Mouse (Mus musculus) heart, embryonic 14.5 days (tissue): ENCODE data around the gene Decr2. TPM values are rescaled to one million over a fixed set of nuclear protein-coding genes. Genes with fewer than 3 reads are reported as not detected.
"Not testable (repeated sequence)": the region's sequence is repeated elsewhere in the genome, so short reads cannot be mapped to it uniquely, and the experiment has no call there.

Experiments used
- ATAC-seq: fragments of 200-750 bp; cut with Nextera tagmentation; 2 replicates; pipeline ENCODE4 v1.8.0; 2017; ENCODE audit warnings: low read depth, moderate TSS enrichment; ENCODE audit not compliant: insufficient number of reproducible peaks, insufficient read depth, low FRiP score
- H3K27ac ChIP-seq, 2 experiments: fragments of 200-500 bp in 1 of 2; fragments of 300-500 bp in 1 of 2; sonication (generic) in 1 of 2; replicated peaks in 1 of 2; 2 replicates each; pipeline ENCODE4 v1.5.1; 2012 to 2014; ENCODE audit warnings: low read depth in 2 of 2, low read length in 2 of 2, control low read depth in 1 of 2, mild to moderate bottlenecking in 1 of 2, mixed read lengths in 1 of 2; ENCODE audit not compliant: control insufficient read depth in 1 of 2, insufficient read depth in 1 of 2
- H3K27me3 ChIP-seq: fragments of 300-500 bp; sonication (generic); 2 replicates; pipeline ENCODE4 v1.6.1; 2014; ENCODE audit warnings: mild to moderate bottlenecking, low read length, control low read depth; ENCODE audit not compliant: control insufficient read depth, insufficient read depth
- H3K36me3 ChIP-seq: fragments of 300-500 bp; sonication (generic); 2 replicates; pipeline ENCODE4 v1.6.1; 2014; ENCODE audit warnings: mild to moderate bottlenecking, control low read depth, low read length, mixed read lengths; ENCODE audit not compliant: control insufficient read depth, insufficient read depth
- H3K4me1 ChIP-seq, 2 experiments: fragments of 200-500 bp in 1 of 2; fragments of 300-500 bp in 1 of 2; sonication (generic) in 1 of 2; 2 replicates each; pipeline ENCODE4 v1.6.1; 2012 to 2014; ENCODE audit warnings: low read length in 2 of 2, control low read depth in 1 of 2, mixed read lengths in 1 of 2; ENCODE audit not compliant: control insufficient read depth in 2 of 2, insufficient read depth in 2 of 2
- H3K4me2 ChIP-seq: fragments of 300-500 bp; sonication (generic); 2 replicates; pipeline ENCODE4 v1.6.1; 2014; ENCODE audit warnings: mild to moderate bottlenecking, low read length
- H3K4me3 ChIP-seq, 2 experiments: fragments of 200-500 bp in 1 of 2; fragments of 300-500 bp in 1 of 2; sonication (generic) in 1 of 2; 2 replicates each; pipeline ENCODE4 v1.5.1; 2012 to 2014; ENCODE audit warnings: low read length in 2 of 2, mild to moderate bottlenecking in 2 of 2, control low read depth in 1 of 2, low read depth in 1 of 2, moderate library complexity in 1 of 2; ENCODE audit not compliant: control insufficient read depth in 1 of 2, insufficient read depth in 1 of 2
- H3K9ac ChIP-seq: fragments of 300-500 bp; sonication (generic); 2 replicates; pipeline ENCODE4 v1.6.1; 2014; ENCODE audit warnings: mild to moderate bottlenecking, low read length
- H3K9me3 ChIP-seq: fragments of 300-500 bp; sonication (generic); 2 replicates; pipeline ENCODE4 v1.6.1; 2016; ENCODE audit warnings: low read length, control low read depth; ENCODE audit not compliant: control insufficient read depth
- WGBS: fragments of 180-500 bp; shearing (Covaris S2); extraction: QIAGEN DNeasy Blood & Tissue Kit; methylation state at CpG from one replicate; pipeline ENCODE4 v1.1.7; 2014; 5-methylcytosine and 5-hydroxymethylcytosine counted together
- polyA plus RNA-seq: library from polyadenylated mRNA; unstranded; fragments of >200 nt; fragmentation: Nextera tagmentation; extraction: Ambion mirVana; gene quantifications from 2 replicates; pipeline ENCODE4 v1.2.1, GENCODE M21; 2014

Gene Decr2
- polyA plus RNA-seq, 1 experiment from 2014 or later: 39.5 TPM

DNA sequence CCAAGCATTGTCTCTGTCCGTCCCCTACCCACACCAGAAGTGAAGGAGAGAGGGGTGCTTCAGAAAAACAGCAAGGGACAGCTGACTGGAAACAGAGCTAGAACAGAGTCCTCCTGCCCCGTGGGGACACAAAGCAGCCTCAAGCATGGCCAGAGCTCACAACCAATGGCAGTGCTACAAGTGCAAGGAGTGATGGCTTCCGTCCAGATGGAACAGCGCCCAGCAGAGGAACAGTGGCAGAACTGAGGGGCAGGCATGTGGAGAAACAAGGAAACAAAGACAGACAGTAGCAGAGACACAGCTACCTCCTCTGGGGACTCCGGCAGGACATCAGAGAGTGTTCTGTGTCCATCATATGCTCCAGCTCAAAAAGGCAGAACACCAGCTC, 46.9 kb downstream of the Decr2 start:
- Histone ChIP-seq H3K27me3 (no peaks in the 10 kb centered on the region), H3K4me1 (peaks cover 18 to 41% of the 10 kb centered on the region in 2 experiments), H3K9ac (peak overlapping the region; percentile 65), H3K9me3 (no peaks in the 10 kb centered on the region), H3K4me2 (peak overlapping the region; percentile 52), H3K27ac (peak overlapping the region; percentile 89 to 96), H3K36me3 (no peaks in the 10 kb centered on the region), H3K4me3 (0 out of 4 replicates have a peak overlapping the region, but pooled peaks of 1 of the 2 experiments have one; percentile 13)
- ATAC-seq: peak; percentile 75
- 17% methylated on average over 5 of the region's 5 CpGs for WGBS

DNA sequence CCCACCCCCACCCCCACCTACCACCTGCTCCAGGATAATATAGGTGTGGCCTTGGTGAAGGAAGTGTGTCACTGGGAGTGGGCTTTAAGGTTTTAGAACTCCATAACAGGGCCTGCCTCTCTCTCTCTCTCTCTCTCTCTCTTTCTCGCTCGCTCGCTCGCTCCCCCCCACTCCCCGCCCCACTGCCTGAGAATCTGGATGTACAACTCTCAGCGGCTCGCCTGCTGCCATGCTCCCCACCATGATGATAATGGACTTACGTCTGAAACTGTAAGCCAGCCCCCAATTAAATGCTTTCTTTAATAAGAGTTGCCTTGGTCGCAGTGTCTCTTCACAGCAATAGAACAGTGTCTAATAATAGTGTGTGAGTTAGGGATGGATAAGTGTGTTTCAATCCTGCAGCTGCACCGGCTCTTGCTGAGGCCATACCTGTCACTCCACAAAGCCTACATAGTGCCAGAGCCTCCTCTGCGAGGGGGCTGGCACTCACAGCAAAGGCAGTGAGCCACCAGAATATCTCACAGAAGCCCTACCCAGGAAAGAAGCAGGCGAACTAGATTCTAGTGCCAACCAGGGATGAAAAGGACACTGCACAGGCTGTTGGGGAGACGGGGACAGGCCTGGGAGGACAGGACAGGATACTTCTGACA, 47.4 kb downstream of the Decr2 start:
- Histone ChIP-seq H3K4me3 (0 out of 4 replicates have a peak overlapping the region, but pooled peaks of 1 of the 2 experiments have one; percentile 13), H3K4me1 (peaks cover 17 to 41% of the 10 kb centered on the region in 2 experiments), H3K27ac (peak overlapping the region; percentile 89 to 96), H3K4me2 (peak overlapping the region; percentile 52), H3K9me3 (no peaks in the 10 kb centered on the region), H3K9ac (peak overlapping the region; percentile 65), H3K36me3 (no peaks in the 10 kb centered on the region), H3K27me3 (no peaks in the 10 kb centered on the region)
- 40% methylated on average over 12 of the region's 13 CpGs for WGBS
- peak; percentile 22; the same call in 1 of the 2 replicates for ATAC-seq

DNA sequence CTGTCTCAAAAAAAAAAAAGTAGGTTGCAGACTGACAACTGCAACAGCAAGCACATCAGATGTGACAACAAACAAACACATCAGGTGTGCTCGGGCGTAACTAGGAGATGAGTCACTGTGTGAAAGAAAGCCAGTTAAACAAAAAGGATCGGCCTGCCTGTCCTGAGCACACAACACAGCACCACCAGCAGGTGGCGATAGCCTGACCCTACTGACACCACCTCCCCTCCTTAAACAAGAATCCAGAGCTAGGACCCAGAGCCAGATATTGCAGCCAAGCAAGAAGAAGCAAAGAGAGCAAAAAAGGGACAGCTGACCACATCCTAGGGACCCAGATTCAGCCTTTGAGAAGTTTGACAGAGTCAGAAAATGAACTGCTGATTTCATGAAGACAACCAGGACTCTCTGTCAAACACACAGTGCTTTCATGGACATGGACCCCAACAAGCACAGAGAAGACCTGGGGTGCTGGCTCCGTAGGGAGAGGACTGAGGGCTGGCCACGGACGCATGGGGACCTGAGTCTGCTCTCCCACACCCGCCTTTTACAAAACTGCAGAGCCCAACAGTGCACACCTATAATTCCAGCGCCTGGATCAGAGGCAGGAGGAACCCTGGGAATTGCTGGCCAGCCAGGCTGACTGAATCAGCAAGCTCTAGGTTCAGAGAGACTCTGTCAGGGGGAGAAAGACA, 48.9 kb downstream of the Decr2 start:
- H3K4me1 ChIP-seq: peaks cover 16 to 33% of the 10 kb centered on the region in 2 experiments
- no peak overlapping the region for H3K4me3 ChIP-seq
- no peak overlapping the region for H3K4me2 ChIP-seq
- no peak overlapping the region for H3K27ac ChIP-seq
- no peaks in the 10 kb centered on the region for H3K9me3 ChIP-seq
- 0 out of 2 replicates have a peak, but pooled peaks cover 1% of the 10 kb centered on the region for H3K36me3 ChIP-seq
- no peak for ATAC-seq
- no peak overlapping the region for H3K9ac ChIP-seq
- WGBS: 38% methylated on average over 9 of the region's 9 CpGs
- H3K27me3 ChIP-seq: no peaks in the 10 kb centered on the region

DNA sequence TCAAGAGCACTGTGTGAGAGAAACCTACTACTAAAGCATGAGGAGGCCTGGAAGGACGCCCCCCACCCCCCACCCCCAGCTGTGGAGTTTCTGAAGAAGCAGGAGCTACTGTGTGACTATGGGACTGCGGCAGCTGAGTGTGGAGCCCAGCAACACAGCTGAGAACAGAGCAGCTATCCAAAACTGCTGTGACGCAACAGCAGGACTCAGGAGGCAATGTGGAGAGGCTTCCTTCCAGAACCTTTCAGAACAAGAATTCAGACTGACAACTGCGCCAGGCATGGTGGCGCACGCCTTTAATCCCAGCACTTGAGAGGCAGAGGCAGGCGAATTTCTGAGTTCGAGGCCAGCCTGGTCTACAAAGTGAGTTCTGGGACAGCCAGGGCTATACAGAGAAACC, 49.4 kb downstream of the Decr2 start:
- H3K4me1 ChIP-seq: peaks cover 14 to 30% of the 10 kb centered on the region in 2 experiments
- not testable (repeated sequence) for H3K4me3 ChIP-seq, H3K9me3 ChIP-seq, ATAC-seq, H3K27ac ChIP-seq, H3K36me3 ChIP-seq, H3K4me2 ChIP-seq, H3K27me3 ChIP-seq, H3K9ac ChIP-seq
- 82% methylated on average over 8 of the region's 8 CpGs for WGBS

DNA sequence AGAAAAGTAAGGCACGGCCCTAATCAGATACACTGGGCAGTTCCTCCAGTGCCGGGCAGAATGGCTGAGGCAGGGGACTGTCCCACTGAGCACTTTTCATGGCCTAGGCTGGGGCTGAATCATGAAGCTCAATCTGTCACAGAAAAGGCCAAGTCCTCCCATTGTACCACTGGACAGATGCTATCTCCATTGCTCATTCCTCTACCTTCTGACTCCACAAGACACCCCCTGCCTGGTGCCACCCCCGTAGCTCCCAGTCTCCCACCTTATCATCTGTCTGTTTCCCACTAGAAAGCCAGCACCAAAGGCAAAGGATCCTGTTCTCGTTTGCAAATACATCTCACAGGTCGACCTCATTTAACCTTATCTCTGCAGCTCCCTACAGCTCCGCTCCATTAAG, 58.1 kb downstream of the Decr2 start:
- H3K9ac ChIP-seq: no peak overlapping the region
- no peak overlapping the region for H3K27ac ChIP-seq
- H3K4me2 ChIP-seq: no peak overlapping the region
- 61% methylated on average over 6 of the region's 6 CpGs for WGBS
- no peak overlapping the region for H3K4me3 ChIP-seq
- no peaks in the 10 kb centered on the region for H3K27me3 ChIP-seq
- no peaks in the 10 kb centered on the region for H3K4me1 ChIP-seq
- no peaks in the 10 kb centered on the region for H3K9me3 ChIP-seq
- H3K36me3 ChIP-seq: peaks cover 13% of the 10 kb centered on the region
- ATAC-seq: no peak

DNA sequence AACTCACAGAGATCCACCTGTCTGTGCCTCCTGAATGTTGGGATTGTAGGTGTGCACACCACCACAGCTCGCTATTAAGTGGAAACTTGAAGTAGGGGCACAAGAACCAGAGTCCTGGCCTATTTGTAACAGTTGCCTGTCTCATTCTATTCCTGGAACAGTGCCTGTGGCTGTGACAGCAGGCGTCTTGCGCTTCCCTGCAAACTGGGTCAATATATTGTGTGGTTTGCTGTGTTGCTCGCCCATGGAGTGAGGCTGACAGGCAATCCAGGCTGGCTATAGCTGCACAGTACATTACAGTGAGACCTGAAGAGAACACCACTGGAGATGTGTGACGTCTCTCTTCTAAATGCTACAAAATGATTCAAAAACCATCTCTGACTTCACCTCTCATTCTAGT, 58.6 kb downstream of the Decr2 start:
- 76% methylated on average over 5 of the region's 5 CpGs for WGBS

More for the DNA sequence above, 58.6 kb downstream of the Decr2 start:
- no peak overlapping the region for H3K4me3 ChIP-seq
- no peaks in the 10 kb centered on the region for H3K9me3 ChIP-seq
- no peaks in the 10 kb centered on the region for H3K4me1 ChIP-seq
- H3K4me2 ChIP-seq: no peak overlapping the region
- H3K27ac ChIP-seq: no peak overlapping the region
- no peak overlapping the region for H3K9ac ChIP-seq
- H3K36me3 ChIP-seq: peaks cover 13% of the 10 kb centered on the region
- no peak for ATAC-seq
- no peaks in the 10 kb centered on the region for H3K27me3 ChIP-seq
